Mouse (Mus musculus) midbrain, embryonic 13.5 days (tissue): ENCODE measurements around the gene Tepsin. TPM values are rescaled to one million over a fixed set of nuclear protein-coding genes. Genes with fewer than 3 reads are reported as not detected.

Experiments
- ATAC-seq: fragments of 200-750 bp; cut with Nextera tagmentation; 2 replicates; pipeline ENCODE4 v1.8.0; 2017; ENCODE audit warnings: mild to moderate bottlenecking, moderate TSS enrichment, moderate library complexity
- H3K27ac ChIP-seq: fragments of 300-500 bp; sonication (generic); 2 replicates; pipeline ENCODE4 v1.5.1; 2015; ENCODE audit warnings: inconsistent platforms, mild to moderate bottlenecking, moderate library complexity
- H3K27me3 ChIP-seq: fragments of 300-500 bp; sonication (generic); 2 replicates; pipeline ENCODE4 v1.6.1; 2015; ENCODE audit warnings: mild to moderate bottlenecking, inconsistent platforms
- H3K36me3 ChIP-seq: fragments of 300-500 bp; sonication (generic); 2 replicates; pipeline ENCODE4 v1.6.1; 2015; ENCODE audit warnings: mild to moderate bottlenecking, inconsistent platforms
- H3K4me1 ChIP-seq: fragments of 300-500 bp; sonication (generic); replicated peaks from 2 replicates; pipeline ENCODE4 v1.6.1; 2015; ENCODE audit warnings: inconsistent platforms
- H3K4me2 ChIP-seq: fragments of 300-500 bp; sonication (generic); replicated peaks from 2 replicates; pipeline ENCODE4 v1.6.1; 2015; ENCODE audit warnings: moderate library complexity, mild to moderate bottlenecking, inconsistent platforms
- H3K4me3 ChIP-seq: fragments of 300-500 bp; sonication (generic); replicated peaks from 2 replicates; pipeline ENCODE4 v1.5.1; 2015; ENCODE audit warnings: mild to moderate bottlenecking, inconsistent platforms
- H3K9ac ChIP-seq: fragments of 300-500 bp; sonication (generic); replicated peaks from 2 replicates; pipeline ENCODE4 v1.6.1; 2015; ENCODE audit warnings: mild to moderate bottlenecking, inconsistent platforms
- H3K9me3 ChIP-seq: fragments of 300-500 bp; sonication (generic); 2 replicates; pipeline ENCODE4 v1.6.1; 2016; ENCODE audit warnings: mild to moderate bottlenecking, inconsistent platforms
- WGBS: fragments of 180-500 bp; shearing (Covaris S2); methylation state at CpG from one replicate; pipeline ENCODE4 v1.1.7; 2015; 5-methylcytosine and 5-hydroxymethylcytosine counted together
- polyA plus RNA-seq: library from polyadenylated mRNA; unstranded; fragments of >200 nt; fragmentation: Nextera tagmentation; extraction: Ambion mirVana; gene quantifications from 2 replicates; pipeline ENCODE4 v1.2.1, GENCODE M21; 2015

Tepsin gene
- polyA plus RNA-seq, 1 experiment from 2014 or later, result 20.9 TPM

DNA sequence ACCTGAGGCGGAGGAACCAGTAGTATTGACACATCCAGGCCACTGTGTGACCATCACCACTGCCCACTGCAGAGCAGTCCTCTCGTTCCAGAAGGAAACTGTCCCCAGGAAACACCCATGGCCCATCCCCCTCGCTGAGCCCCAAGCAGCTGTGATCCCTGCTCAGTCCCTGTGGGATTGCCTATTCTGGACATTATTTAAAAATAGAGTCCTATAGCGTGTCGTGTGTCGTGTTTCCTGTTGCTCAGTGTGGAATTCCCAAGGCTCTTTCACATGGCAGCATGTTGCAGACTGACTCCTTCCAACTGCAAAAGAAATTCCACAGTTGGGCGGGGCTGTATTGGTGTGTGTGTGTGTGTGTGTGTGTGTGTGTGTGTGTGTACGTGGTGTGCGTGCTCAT lies 46.3 kb downstream of the Tepsin start:
- Histone ChIP-seq H3K4me3 (no peak overlapping the region), H3K36me3 (no peaks in the 10 kb centered on the region), H3K27ac (no peak overlapping the region), H3K4me2 (no peak overlapping the region), H3K9ac (no peak overlapping the region), H3K9me3 (no peaks in the 10 kb centered on the region), H3K4me1 (peaks cover 30% of the 10 kb centered on the region), H3K27me3 (peaks cover 11% of the 10 kb centered on the region)
- 78% methylated on average over 9 of the region's 9 CpGs for WGBS
- no peak for ATAC-seq

DNA sequence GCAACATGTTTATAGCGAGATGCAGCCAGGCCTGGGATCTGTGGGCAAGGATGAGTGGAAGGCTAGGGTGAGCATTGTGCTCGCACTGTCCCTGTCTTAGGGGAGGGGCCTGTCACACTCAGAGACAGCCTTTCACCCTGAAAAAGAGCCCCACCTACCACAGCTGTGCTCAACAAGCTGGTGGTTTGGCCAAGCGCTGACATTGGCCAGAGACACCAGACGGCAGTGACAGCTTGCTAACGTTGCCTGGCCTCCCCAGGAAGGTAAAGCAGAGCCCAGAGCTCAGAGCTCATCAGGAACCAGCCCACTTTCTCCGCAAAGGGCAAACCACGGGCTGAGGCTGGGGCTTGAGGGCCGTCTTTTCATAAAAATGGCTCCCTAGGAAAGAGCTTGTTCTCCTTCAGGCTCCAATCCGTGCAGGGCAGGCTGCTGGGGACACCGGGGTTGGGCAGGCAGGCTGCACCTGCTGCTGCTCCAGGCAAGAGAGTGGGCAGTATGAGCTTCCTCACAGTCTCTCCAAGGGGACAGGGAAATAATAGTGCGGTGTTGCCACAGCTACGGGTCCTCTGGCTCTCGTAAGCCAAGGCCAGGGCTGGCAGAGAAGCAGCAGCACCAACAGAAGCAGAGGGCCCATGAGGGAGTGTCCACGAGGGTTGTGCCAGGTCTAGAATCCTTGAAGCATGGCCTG lies 47.3 kb downstream of the Tepsin start:
- no peak overlapping the region for H3K27ac ChIP-seq
- H3K9ac ChIP-seq, result peak overlapping the region; percentile 5; the same call in 1 of the 2 replicates
- H3K9me3 ChIP-seq, result no peaks in the 10 kb centered on the region
- no peak overlapping the region for H3K4me3 ChIP-seq
- H3K27me3 ChIP-seq, result peaks cover 11% of the 10 kb centered on the region
- H3K4me1 ChIP-seq, result peaks cover 33% of the 10 kb centered on the region
- 37% methylated on average over 14 of the region's 14 CpGs for WGBS
- H3K36me3 ChIP-seq, result no peaks in the 10 kb centered on the region
- H3K4me2 ChIP-seq, result no peak overlapping the region
- ATAC-seq, result no peak

DNA sequence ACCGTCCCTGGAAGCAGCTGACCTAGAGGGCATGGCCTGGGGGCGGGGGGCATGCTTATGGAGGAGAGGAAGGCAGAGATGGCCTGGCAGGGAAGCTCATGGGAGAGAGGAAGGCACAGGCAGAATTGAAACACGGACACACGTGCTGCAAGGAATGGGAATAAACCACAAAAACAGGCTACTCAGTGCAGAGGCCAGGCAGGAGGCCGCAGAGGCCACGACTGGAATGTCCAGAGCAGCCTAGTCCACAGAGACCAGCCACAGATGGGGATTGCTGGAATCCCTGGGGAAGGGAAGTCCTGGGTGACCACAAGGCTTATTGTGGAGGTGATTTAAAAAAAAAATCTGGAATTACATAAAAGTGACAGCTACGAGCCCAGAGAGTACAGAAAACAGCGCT lies 49.5 kb downstream of the Tepsin start:
- 88% methylated on average over 8 of the region's 8 CpGs for WGBS
- ATAC-seq, result no peak
- Histone ChIP-seq H3K36me3 (no peaks in the 10 kb centered on the region), H3K9ac (no peak overlapping the region), H3K9me3 (no peaks in the 10 kb centered on the region), H3K4me2 (0 out of 2 replicates have a peak overlapping the region, but pooled peaks have one; percentile 86), H3K27ac (no peak overlapping the region), H3K4me3 (no peak overlapping the region), H3K4me1 (peaks cover 53% of the 10 kb centered on the region), H3K27me3 (peaks cover 11% of the 10 kb centered on the region)

DNA sequence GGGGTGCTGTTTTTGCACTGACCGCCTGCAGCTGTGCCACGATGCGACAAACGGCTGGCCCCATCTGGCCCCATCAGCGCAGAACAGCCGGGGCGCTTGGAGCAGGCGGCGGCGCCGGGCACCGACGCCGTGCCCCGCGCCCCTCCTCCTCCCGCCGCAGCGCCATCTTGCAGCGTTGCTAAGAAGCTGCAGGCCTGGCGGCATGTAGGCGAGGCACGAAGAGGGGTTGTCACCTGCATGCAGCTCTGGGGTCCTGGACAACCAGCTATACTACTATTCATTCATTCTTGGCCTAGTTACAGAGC lies 50.3 kb downstream of the Tepsin start:
- peak; percentile 57 for ATAC-seq
- peaks cover 11% of the 10 kb centered on the region for H3K27me3 ChIP-seq
- H3K27ac ChIP-seq, result peak overlapping the region; percentile 85; the same call in 1 of the 2 replicates
- under 1% methylated on average over 21 of the region's 23 CpGs for WGBS
- H3K4me1 ChIP-seq, result peaks cover 53% of the 10 kb centered on the region
- no peaks in the 10 kb centered on the region for H3K9me3 ChIP-seq
- peak overlapping the region; percentile 86 for H3K4me2 ChIP-seq
- H3K9ac ChIP-seq, result peak overlapping the region; percentile 87
- H3K4me3 ChIP-seq, result peak overlapping the region; percentile 65
- H3K36me3 ChIP-seq, result no peaks in the 10 kb centered on the region

DNA sequence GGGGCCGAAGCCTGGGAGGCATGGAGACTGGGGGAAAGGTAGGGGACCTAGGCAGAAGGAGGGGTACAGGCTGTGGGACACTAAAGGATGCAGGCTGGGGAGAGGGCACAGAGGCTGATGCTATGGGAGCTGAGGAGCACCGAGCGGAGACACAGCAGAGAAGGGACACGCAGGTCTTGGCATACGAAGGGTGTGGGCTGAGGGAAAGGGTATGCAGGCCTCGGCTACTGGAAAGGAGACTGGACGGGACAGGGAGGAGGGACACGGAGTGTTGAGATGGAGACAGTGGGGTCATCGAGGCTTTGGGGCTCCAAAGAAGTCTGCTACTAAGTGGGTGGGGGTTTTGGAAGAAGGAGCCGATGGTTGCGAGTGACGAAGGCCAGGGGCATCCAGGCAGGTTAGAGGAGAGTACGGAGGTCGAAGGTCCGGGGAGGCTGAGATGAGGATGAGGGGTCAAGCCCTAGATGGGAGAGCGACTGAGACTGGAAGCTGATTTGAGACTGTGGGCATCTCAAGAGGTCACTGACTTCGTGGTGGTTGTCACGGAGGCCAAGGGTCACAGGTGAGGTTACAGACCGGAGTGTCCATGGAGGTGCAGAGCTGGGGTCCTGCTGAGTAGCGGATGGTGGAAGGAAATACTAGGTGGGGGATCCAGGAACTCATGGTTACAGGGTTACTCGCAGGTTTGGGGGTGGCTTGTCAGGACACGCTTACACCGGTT lies 50.8 kb downstream of the Tepsin start:
- Histone ChIP-seq H3K27me3 (peaks cover 11% of the 10 kb centered on the region), H3K9ac (peak overlapping the region; percentile 87), H3K4me1 (peaks cover 53% of the 10 kb centered on the region), H3K36me3 (no peaks in the 10 kb centered on the region), H3K4me2 (peak overlapping the region; percentile 86), H3K27ac (peak overlapping the region; percentile 85), H3K9me3 (no peaks in the 10 kb centered on the region), H3K4me3 (peak overlapping the region; percentile 65)
- 7% methylated on average over 23 of the region's 23 CpGs for WGBS
- ATAC-seq, result peak; percentile 59

DNA sequence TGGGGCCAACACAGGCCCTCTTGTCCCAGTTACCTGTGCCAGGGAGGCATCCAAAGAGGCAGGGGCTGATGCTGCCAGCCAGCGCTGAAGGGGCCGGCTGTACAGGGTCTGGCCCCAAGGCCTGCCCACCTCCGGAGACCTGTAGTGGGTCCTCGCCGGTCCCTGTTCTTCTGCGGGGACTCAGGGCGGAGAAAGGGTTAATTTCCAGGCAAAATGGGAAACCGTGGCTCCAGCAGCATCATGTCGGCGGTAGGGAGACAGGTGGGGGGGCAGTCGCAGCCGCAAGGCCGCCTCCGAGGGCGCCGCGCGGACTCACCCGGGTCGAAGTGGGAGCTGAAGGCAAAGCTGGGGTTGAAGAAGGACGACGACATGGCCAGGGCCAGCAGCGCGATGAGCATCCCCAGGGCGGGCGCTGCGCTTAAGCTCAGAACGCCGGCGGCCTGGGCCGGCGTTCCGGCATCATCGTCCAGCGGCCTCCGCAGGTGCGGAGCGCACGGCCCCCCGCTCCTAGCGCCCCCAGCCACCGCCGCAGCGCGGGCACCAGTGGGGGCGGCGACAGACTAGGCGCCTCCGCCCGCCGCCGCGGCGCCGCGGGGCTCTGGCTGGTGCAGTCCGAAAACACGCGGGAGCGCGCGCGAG lies 51.9 kb downstream of the Tepsin start, which contains the start of gene Aatk:
Gene Aatk (minus strand): TSS at position 615 of the 639 bp plus-strand sequence.
- H3K9ac ChIP-seq, result peak within 1 kb of the TSS; percentile 87
- H3K27ac ChIP-seq, result peak within 1 kb of the TSS; percentile 85
- H3K4me1 ChIP-seq, result peaks cover 55% of the 10 kb centered on the region
- peak within 1 kb of the TSS; percentile 86 for H3K4me2 ChIP-seq
- WGBS, result under 1% methylated on average over 56 of the region's 63 CpGs
- ATAC-seq, result peak; percentile 34; the same call in 1 of the 2 replicates
- peak within 1 kb of the TSS; percentile 65 for H3K4me3 ChIP-seq
- H3K36me3 ChIP-seq, result no peaks in the 10 kb centered on the region
- H3K9me3 ChIP-seq, result no peaks in the 10 kb centered on the region
- peaks cover 11% of the 10 kb centered on the region for H3K27me3 ChIP-seq

DNA sequence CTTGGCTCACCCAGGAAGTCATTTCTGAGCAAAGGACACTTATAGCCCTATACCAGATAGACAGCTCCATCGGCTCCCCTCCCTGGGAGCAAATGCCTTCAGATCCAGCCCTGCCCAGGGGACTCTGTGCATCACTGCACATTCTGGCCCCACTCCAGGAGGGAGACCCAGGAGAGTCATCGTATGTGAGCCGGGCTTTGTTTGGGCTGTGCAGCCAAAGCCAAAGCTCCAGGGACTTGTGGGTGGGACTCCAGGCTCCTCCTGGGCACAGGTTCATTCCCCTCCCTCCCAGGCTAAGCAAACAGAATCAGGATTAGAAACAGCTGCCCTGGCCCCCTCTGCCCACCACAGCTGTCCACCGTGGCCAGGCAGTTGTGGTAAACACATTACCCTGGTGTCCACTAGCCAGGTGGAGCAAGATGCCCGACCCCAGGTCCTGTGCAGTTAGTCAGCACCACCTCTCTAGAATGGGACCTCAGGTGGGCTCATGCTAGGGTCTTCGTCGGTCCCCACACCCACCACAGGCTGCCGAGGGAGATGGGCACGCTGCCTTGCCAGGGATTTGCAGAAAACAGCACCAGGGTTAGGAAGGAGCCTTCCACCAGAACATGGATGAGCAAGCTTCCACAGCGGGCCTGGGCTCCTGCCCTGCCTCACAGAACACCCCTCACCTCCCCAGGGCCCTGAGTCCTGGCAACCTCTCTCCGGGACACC lies 52.5 kb downstream of the Tepsin start:
- no peaks in the 10 kb centered on the region for H3K36me3 ChIP-seq
- 40% methylated on average over 11 of the region's 11 CpGs for WGBS
- H3K4me2 ChIP-seq, result peak overlapping the region; percentile 86
- H3K9ac ChIP-seq, result peak overlapping the region; percentile 87
- peaks cover 11% of the 10 kb centered on the region for H3K27me3 ChIP-seq
- peaks cover 53% of the 10 kb centered on the region for H3K4me1 ChIP-seq
- H3K27ac ChIP-seq, result peak overlapping the region; percentile 85
- no peaks in the 10 kb centered on the region for H3K9me3 ChIP-seq
- H3K4me3 ChIP-seq, result peak overlapping the region; percentile 65
- ATAC-seq, result peak; percentile 21; the same call in 1 of the 2 replicates

DNA sequence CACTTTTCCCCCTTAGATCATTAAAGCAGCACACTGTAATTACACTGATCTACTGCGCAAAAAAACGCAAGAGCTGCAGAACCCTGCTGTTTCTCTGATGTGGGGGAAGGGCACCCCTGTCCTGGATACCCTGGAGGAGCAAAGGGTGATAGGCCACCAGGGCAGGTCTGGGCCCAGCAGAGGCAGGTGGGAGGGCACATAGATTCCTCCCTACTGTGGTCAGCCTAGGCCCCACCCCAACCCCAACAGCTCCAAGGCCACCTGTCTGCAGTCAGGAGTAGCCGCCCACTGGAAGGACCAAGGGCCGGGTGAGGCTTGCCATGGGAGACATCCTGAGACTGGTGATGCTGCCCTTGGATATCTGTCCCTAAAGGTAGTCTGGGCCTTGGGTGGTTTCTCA lies 53.2 kb downstream of the Tepsin start:
- ATAC-seq, result peak; percentile 7; the same call in 1 of the 2 replicates
- Histone ChIP-seq H3K27ac (peak overlapping the region; percentile 85; the same call in 1 of the 2 replicates), H3K4me2 (peak overlapping the region; percentile 86), H3K9ac (peak overlapping the region; percentile 87), H3K27me3 (peaks cover 11% of the 10 kb centered on the region), H3K9me3 (no peaks in the 10 kb centered on the region), H3K36me3 (no peaks in the 10 kb centered on the region), H3K4me1 (peaks cover 51% of the 10 kb centered on the region), H3K4me3 (peak overlapping the region; percentile 65)
- WGBS, result 63% methylated on average over 4 of the region's 4 CpGs

DNA sequence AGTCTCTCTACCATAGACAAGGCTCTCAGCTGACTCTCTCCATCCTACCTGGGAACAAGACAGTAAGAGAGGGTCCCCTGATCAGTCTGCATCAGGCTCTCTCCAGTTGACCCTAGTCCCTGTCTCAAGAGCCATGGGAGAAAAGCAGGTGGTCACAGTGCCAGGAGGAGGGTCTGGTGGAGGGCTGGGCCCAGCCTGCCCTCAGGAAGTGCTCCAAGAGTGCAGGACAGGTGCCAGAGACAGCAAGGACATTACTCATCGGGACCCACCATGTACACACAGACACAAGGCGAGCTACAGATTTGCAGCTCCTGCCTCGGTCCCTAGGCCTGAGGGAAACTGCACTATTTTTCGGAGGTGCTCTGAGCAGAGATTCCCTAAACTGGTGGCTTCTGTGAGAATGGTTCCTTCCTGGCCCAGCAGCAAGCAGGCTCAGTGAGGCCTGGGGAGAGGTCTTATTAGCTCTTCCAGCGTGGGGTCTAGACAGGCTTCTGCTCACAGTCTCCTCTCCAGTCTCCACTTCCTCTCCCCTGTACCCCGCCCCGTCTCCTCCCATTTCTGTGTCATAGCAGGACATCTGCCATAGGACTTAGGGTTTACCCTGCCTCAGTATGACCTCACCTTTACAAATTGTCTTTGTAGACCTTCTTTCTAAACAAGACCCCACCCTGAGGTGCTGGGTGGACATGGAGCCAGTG lies 56.2 kb downstream of the Tepsin start:
- no peaks in the 10 kb centered on the region for H3K9me3 ChIP-seq
- H3K27ac ChIP-seq, result no peak overlapping the region
- H3K4me3 ChIP-seq, result no peak overlapping the region
- no peaks in the 10 kb centered on the region for H3K36me3 ChIP-seq
- WGBS, result 83% methylated on average over 7 of the region's 7 CpGs
- no peaks in the 10 kb centered on the region for H3K27me3 ChIP-seq
- peaks cover 46% of the 10 kb centered on the region for H3K4me1 ChIP-seq
- H3K4me2 ChIP-seq, result no peak overlapping the region
- peak overlapping the region; percentile 39; the same call in 1 of the 2 replicates for H3K9ac ChIP-seq
- ATAC-seq, result no peak

DNA sequence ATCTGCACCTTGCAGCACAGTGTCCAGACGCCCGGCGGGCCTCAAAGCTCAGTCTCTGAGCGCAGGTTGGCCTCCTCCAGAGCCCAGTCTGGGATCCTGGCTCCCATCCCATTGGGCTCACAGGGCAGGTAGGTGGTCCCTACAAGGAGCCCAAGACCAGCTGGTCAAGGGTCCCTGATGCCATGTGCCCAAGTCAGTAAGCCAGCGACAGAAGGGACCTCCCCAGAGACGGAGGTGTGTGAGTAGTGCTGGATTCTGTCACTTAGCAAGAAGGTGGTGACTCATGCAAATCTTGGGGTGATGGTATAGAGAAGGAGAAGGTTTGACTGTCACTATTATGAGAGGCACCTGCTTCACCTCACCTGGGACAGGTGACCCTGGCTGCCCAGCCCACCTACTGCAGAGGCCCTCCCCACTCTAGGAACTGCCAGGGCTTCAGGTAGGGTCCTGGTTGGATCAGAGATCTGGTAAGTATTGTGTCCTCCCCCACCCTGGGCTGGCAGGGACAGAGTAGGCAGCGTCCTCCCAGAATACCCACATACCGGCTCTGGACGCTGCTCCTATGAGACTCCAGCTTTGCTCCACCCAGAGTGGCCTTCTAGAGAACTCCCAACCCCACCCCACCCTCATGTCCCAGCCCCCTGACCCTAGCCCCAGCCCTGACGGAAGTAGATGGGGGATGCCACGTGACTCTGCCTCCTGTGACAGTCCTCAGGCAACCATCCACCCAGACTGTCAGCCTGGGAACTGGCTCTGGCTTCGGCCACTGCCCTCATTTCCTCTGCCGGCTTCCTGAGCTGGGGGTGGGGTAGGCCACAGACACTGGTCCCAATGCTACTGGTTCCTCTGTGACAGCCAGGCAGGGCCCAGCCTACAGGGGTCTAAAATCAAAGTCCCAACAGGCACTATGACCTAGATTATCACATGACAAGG lies 57.1 kb downstream of the Tepsin start:
- no peaks in the 10 kb centered on the region for H3K9me3 ChIP-seq
- H3K36me3 ChIP-seq, result no peaks in the 10 kb centered on the region
- H3K4me2 ChIP-seq, result no peak overlapping the region
- peaks cover 44% of the 10 kb centered on the region for H3K4me1 ChIP-seq
- WGBS, result 76% methylated on average over 13 of the region's 13 CpGs
- ATAC-seq, result no peak
- H3K27me3 ChIP-seq, result no peaks in the 10 kb centered on the region
- no peak overlapping the region for H3K4me3 ChIP-seq
- 0 out of 2 replicates have a peak overlapping the region, but pooled peaks have one; percentile 39 for H3K9ac ChIP-seq
- no peak overlapping the region for H3K27ac ChIP-seq
